Mouse (Mus musculus) spleen, adult 2 months (tissue): ENCODE measurements around the gene Prg2.

ENCODE experiments used
- CTCF ChIP-seq: fragments of 200-500 bp; IDR thresholded peaks from 2 replicates; pipeline ENCODE4 v1.5.1; 2011; ENCODE audit warnings: mild to moderate bottlenecking, inconsistent platforms; ENCODE audit not compliant: insufficient read depth, insufficient read length, insufficient replicate concordance; ENCODE audit errors: extremely low read depth
- POLR2A ChIP-seq: fragments of 200-500 bp; IDR thresholded peaks from 2 replicates; pipeline ENCODE4 v1.6.1; 2011; ENCODE audit warnings: low read depth, low read length, inconsistent platforms

DNA sequence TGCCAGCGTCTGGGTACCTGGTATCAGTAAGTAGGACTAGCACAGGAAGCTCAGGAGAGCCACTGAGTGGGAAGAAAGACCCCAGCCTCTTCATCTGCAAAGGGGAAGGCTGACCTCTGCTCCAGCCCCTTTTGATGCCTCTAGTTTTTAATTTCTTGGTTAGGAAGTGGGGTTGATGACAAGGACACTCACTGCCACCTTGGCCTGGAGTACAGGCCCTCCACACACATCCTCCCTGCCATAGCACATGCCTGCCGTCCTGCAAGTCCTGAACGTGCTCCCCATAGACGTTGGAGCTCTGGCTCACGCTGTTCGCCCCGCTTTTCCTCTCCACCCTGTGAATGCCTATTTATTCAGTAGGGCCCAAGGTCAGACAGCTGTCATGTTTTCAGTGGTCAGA is 26.3 kb downstream of the Prg2 start:
- TF ChIP-seq POLR2A, result no peak
- TF ChIP-seq CTCF, result no peak
